Mouse (Mus musculus): ENCODE data around the gene Zfp646.

- TF ChIP-seq CTCF (IDR thresholded peaks at IDR 0.05; ENCODE audit: low read depth) (no peak), EP300 (IDR thresholded peaks at IDR 0.05; ENCODE audit: low read depth) (no peak)
Measured at GRCm38 (mm10) chr7:127886551-127886950, 10.5 kb downstream of the Zfp646 start.
